Mouse (Mus musculus) kidney, embryonic 14.5 days (tissue): Measurements from ENCODE around the gene Tbxas1. TPM values are rescaled to one million over a fixed set of nuclear protein-coding genes. Genes with fewer than 3 reads are reported as not detected.

Source experiments
- ATAC-seq: fragments of 200-750 bp; cut with Nextera tagmentation; 2 replicates; pipeline ENCODE4 v1.8.0; 2017; ENCODE audit warnings: moderate number of reproducible peaks, mild to moderate bottlenecking, moderate TSS enrichment, moderate library complexity; ENCODE audit not compliant: low FRiP score, low TSS enrichment
- H3K27ac ChIP-seq: fragments of 300-500 bp; sonication (generic); 2 replicates; pipeline ENCODE4 v1.5.1; 2014; ENCODE audit warnings: low read depth, mild to moderate bottlenecking, low read length, moderate library complexity, mixed read lengths
- H3K27me3 ChIP-seq: fragments of 300-500 bp; sonication (generic); 2 replicates; pipeline ENCODE4 v1.6.1; 2014; ENCODE audit warnings: mild to moderate bottlenecking, low read length; ENCODE audit not compliant: control insufficient read depth, insufficient read depth
- H3K36me3 ChIP-seq: fragments of 300-500 bp; sonication (generic); 2 replicates; pipeline ENCODE4 v1.6.1; 2014; ENCODE audit warnings: low read length, mixed read lengths; ENCODE audit not compliant: control insufficient read depth, insufficient read depth
- H3K4me1 ChIP-seq: fragments of 300-500 bp; sonication (generic); 2 replicates; pipeline ENCODE4 v1.6.1; 2014; ENCODE audit warnings: low read length, mixed read lengths; ENCODE audit not compliant: control insufficient read depth, insufficient read depth
- H3K4me2 ChIP-seq: fragments of 300-500 bp; sonication (generic); replicated peaks from 2 replicates; pipeline ENCODE4 v1.6.1; 2014; ENCODE audit warnings: low read depth, mild to moderate bottlenecking, low read length
- H3K4me3 ChIP-seq: fragments of 300-500 bp; sonication (generic); 2 replicates; pipeline ENCODE4 v1.5.1; 2014; ENCODE audit warnings: mild to moderate bottlenecking, low read length
- H3K9ac ChIP-seq: fragments of 300-500 bp; sonication (generic); 2 replicates; pipeline ENCODE4 v1.6.1; 2014; ENCODE audit warnings: low read depth, mild to moderate bottlenecking, low read length, moderate library complexity
- H3K9me3 ChIP-seq: fragments of 300-500 bp; sonication (generic); 2 replicates; pipeline ENCODE4 v1.6.1; 2016; ENCODE audit warnings: low read length; ENCODE audit not compliant: control insufficient read depth
- WGBS: fragments of 180-500 bp; shearing (Covaris S2); extraction: QIAGEN DNeasy Blood & Tissue Kit; methylation state at CpG from one replicate; pipeline ENCODE4 v1.1.7; 2014; 5-methylcytosine and 5-hydroxymethylcytosine counted together
- polyA plus RNA-seq: library from polyadenylated mRNA; unstranded; fragments of >200 nt; fragmentation: Nextera tagmentation; extraction: Ambion mirVana; gene quantifications from 2 replicates; pipeline ENCODE4 v1.2.1, GENCODE M21; 2014

Tbxas1 gene
- polyA plus RNA-seq, 1 experiment from 2014 or later: 3.3 TPM

- Histone ChIP-seq H3K4me3 (no peak overlapping the region), H3K4me2 (no peak overlapping the region), H3K36me3 (no peaks in the 10 kb centered on the region), H3K4me1 (no peaks in the 10 kb centered on the region), H3K27ac (no peak overlapping the region), H3K27me3 (no peaks in the 10 kb centered on the region), H3K9me3 (no peaks in the 10 kb centered on the region), H3K9ac (no peak overlapping the region)
- no peak for ATAC-seq
- 71% methylated on average over 2 of the region's 2 CpGs for WGBS
Observed at GRCm38 (mm10) chr6:38892017-38892416, 16.8 kb downstream of the Tbxas1 start.

GRCm38 (mm10) chr6:38893615-38894014, 18.4 kb downstream of the Tbxas1 start:
- no peak for ATAC-seq
- Histone ChIP-seq H3K27ac (no peak overlapping the region), H3K27me3 (no peaks in the 10 kb centered on the region), H3K36me3 (no peaks in the 10 kb centered on the region), H3K9me3 (no peaks in the 10 kb centered on the region), H3K4me3 (no peak overlapping the region), H3K4me2 (no peak overlapping the region), H3K4me1 (0 out of 2 replicates have a peak, but pooled peaks cover 3% of the 10 kb centered on the region), H3K9ac (no peak overlapping the region)
- WGBS: 23% methylated on average over 3 of the region's 3 CpGs

GRCm38 (mm10) chr6:38900073-38900472, 24.9 kb downstream of the Tbxas1 start:
- Histone ChIP-seq H3K9me3 (no peaks in the 10 kb centered on the region), H3K4me3 (no peak overlapping the region), H3K9ac (no peak overlapping the region), H3K4me1 (0 out of 2 replicates have a peak, but pooled peaks cover 3% of the 10 kb centered on the region), H3K27me3 (no peaks in the 10 kb centered on the region), H3K4me2 (no peak overlapping the region), H3K27ac (no peak overlapping the region), H3K36me3 (no peaks in the 10 kb centered on the region)
- ATAC-seq: no peak
- WGBS: 84% methylated on average over 4 of the region's 4 CpGs

- Histone ChIP-seq H3K36me3 (no peaks in the 10 kb centered on the region), H3K4me3 (no peak overlapping the region), H3K27ac (no peak overlapping the region), H3K9me3 (no peaks in the 10 kb centered on the region), H3K27me3 (no peaks in the 10 kb centered on the region), H3K4me2 (no peak overlapping the region), H3K9ac (no peak overlapping the region), H3K4me1 (0 out of 2 replicates have a peak, but pooled peaks cover 3% of the 10 kb centered on the region)
- ATAC-seq: no peak
- 88% methylated on average over 4 of the region's 4 CpGs for WGBS
Observed at GRCm38 (mm10) chr6:38900479-38901126, 25.4 kb downstream of the Tbxas1 start.

GRCm38 (mm10) chr6:38901152-38901551, 25.9 kb downstream of the Tbxas1 start:
- H3K27ac ChIP-seq: no peak overlapping the region
- WGBS: 74% methylated on average over 4 of the region's 4 CpGs
- no peaks in the 10 kb centered on the region for H3K9me3 ChIP-seq
- no peak overlapping the region for H3K4me3 ChIP-seq
- H3K4me1 ChIP-seq: 0 out of 2 replicates have a peak, but pooled peaks cover 3% of the 10 kb centered on the region
- H3K9ac ChIP-seq: no peak overlapping the region
- H3K27me3 ChIP-seq: no peaks in the 10 kb centered on the region
- no peaks in the 10 kb centered on the region for H3K36me3 ChIP-seq
- ATAC-seq: no peak
- H3K4me2 ChIP-seq: no peak overlapping the region

GRCm38 (mm10) chr6:38901636-38902035, 26.4 kb downstream of the Tbxas1 start:
- ATAC-seq: no peak
- Histone ChIP-seq H3K4me2 (no peak overlapping the region), H3K9ac (no peak overlapping the region), H3K36me3 (no peaks in the 10 kb centered on the region), H3K4me1 (0 out of 2 replicates have a peak, but pooled peaks cover 3% of the 10 kb centered on the region), H3K27ac (no peak overlapping the region), H3K9me3 (no peaks in the 10 kb centered on the region), H3K4me3 (no peak overlapping the region), H3K27me3 (no peaks in the 10 kb centered on the region)
- 66% methylated on average over 3 of the region's 3 CpGs for WGBS

GRCm38 (mm10) chr6:38902820-38903439, 27.7 kb downstream of the Tbxas1 start:
- no peak overlapping the region for H3K4me3 ChIP-seq
- no peak overlapping the region for H3K27ac ChIP-seq
- H3K36me3 ChIP-seq: no peaks in the 10 kb centered on the region
- no peaks in the 10 kb centered on the region for H3K9me3 ChIP-seq
- H3K4me2 ChIP-seq: no peak overlapping the region
- no peak overlapping the region for H3K9ac ChIP-seq
- 86% methylated on average over 10 of the region's 10 CpGs for WGBS
- no peaks in the 10 kb centered on the region for H3K27me3 ChIP-seq
- ATAC-seq: no peak
- H3K4me1 ChIP-seq: no peaks in the 10 kb centered on the region

- H3K36me3 ChIP-seq: no peaks in the 10 kb centered on the region
- no peak overlapping the region for H3K4me3 ChIP-seq
- H3K9me3 ChIP-seq: no peaks in the 10 kb centered on the region
- no peak for ATAC-seq
- WGBS: 49% methylated on average over 6 of the region's 6 CpGs
- no peaks in the 10 kb centered on the region for H3K27me3 ChIP-seq
- no peaks in the 10 kb centered on the region for H3K4me1 ChIP-seq
- no peak overlapping the region for H3K27ac ChIP-seq
- H3K4me2 ChIP-seq: no peak overlapping the region
- H3K9ac ChIP-seq: no peak overlapping the region
Observed at GRCm38 (mm10) chr6:38906005-38906404, 30.8 kb downstream of the Tbxas1 start.

- no peak overlapping the region for H3K9ac ChIP-seq
- no peaks in the 10 kb centered on the region for H3K36me3 ChIP-seq
- H3K4me2 ChIP-seq: no peak overlapping the region
- 68% methylated on average over 6 of the region's 6 CpGs for WGBS
- H3K27ac ChIP-seq: no peak overlapping the region
- H3K27me3 ChIP-seq: no peaks in the 10 kb centered on the region
- no peak overlapping the region for H3K4me3 ChIP-seq
- H3K4me1 ChIP-seq: no peaks in the 10 kb centered on the region
- ATAC-seq: no peak
- H3K9me3 ChIP-seq: no peaks in the 10 kb centered on the region
Observed at GRCm38 (mm10) chr6:38908401-38908800, 33.2 kb downstream of the Tbxas1 start.
